Mouse (Mus musculus) cerebellum, postnatal 14 days (tissue): ENCODE measurements at regions not wholly inside any gene's neighbourhood (a gene's known extent, or its start where the extent isn't known, plus 50 kb on each side); places are given as distances from the start of the nearest gene placed in this dataset.
A peak's percentile ranks its signal among the peaks of the same experiment; 100 is the strongest.
"Not testable (repeated sequence)": the region's sequence is repeated elsewhere in the genome, so short reads cannot be mapped to it uniquely, and the experiment has no call there.

Source experiments
- DNase-seq, 2 experiments: peaks; one replicate each; pipeline ENCODE4 v3.0.0; 2021; ENCODE audit warnings: mixed read lengths in 2 of 2

GRCm38 (mm10) chr4:71409867-71410266, 347.9 kb downstream of the Gm11232 start:
- DNase-seq, result no peak

DNA sequence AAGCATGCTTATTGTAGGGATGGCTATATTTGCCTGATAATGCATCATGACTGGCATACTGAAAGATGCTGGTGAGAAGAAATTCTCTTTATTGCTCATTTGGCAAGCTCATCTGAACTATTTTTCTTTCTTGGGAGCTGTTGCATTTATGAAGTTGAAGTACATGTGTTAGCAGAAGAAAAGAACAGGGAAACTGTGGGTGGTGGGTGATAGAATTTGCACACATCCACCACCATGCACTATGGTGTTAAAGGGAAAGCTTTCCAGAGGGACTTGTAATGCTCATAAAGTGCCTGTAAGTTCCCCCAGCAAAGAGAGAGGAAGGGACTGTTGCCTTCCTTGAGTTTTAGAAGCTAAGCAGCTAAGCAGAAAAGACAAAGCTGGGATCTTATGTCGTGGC, 367.3 kb downstream of the Gm11232 start:
- no peak for DNase-seq

GRCm38 (mm10) chr4:71369276-71369675, 388.5 kb downstream of the Gm11232 start:
- DNase-seq, result peak; percentile 15 to 22

DNA sequence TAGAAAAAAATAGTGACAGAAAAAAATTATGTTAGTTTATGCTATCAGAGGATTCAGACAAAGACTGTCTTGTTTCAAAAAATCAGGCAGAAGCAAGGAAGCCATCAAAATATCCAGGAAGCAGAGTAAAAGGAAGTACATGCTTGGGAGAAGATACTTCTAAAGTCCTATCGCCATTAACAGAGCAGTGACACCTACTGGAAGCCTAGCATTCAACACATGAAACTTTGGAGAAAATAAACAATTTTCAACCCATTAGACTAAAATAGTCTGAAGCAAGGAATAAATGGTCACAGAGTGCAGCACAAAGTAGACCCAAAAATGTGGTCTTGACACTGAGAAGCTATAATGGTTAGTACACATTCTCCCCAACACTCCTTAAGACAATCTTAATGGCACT, 394.0 kb downstream of the Gm11232 start:
- no peak for DNase-seq

DNA sequence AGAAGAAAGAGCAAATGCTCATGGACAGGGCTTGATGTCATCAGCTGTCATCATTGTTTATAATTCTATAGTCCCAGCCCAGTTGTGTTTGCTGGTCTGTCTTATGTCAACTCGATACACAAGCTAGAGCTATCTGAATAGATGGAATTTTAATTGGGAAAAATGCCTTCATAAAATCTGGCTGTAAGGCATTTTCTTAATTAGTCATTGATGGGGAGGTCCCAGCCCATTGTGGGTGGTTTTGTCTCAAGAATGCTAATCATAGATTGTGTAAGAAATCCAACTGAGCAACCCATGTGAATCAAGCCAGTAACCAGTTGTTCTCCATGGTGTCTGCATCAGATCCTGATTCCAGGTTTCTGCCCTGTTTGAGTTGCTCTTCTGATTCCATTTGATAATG, 400.1 kb downstream of the Gm11232 start:
- DNase-seq, result no peak

DNA sequence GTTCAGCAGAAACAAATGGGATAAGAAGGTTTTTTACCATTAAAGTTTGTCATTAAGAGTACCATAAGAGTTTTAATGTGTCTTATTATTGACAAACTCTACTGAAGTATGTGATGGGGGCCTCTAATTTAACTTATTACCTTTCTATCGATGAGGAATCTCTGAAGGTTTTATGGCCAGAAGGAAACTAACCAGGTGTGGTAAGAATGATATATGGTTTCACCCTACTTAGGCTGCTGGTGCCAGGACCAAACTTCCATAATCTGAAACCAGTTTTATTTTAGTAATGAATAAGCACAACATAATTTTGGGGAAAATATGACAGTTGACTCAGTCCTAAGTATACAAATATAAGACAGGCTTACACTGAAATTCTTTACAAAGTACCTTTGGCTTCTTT, 401.1 kb downstream of the Gm11232 start:
- no peak for DNase-seq

GRCm38 (mm10) chr4:71356310-71356709, 401.5 kb downstream of the Gm11232 start:
- no peak for DNase-seq

DNA sequence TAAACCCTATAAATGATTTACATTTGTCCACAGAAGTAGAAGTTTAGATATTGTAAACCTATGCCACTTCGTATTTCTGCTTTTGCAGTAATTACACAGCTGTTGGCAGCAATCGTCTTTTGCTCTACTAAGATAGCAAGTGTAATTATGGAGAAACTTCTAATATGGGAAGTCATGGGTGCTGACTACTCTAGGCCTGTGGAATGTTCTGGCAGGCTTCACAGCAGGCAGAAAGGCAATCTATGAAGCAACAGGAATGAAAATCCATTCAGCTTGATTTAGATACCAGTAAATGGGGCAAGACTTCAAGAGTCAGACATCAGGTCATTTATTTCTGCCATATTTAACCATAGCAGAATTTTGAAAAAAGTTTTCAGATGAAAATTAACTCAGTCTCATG, 405.9 kb downstream of the Gm11232 start:
- no peak for DNase-seq

DNA sequence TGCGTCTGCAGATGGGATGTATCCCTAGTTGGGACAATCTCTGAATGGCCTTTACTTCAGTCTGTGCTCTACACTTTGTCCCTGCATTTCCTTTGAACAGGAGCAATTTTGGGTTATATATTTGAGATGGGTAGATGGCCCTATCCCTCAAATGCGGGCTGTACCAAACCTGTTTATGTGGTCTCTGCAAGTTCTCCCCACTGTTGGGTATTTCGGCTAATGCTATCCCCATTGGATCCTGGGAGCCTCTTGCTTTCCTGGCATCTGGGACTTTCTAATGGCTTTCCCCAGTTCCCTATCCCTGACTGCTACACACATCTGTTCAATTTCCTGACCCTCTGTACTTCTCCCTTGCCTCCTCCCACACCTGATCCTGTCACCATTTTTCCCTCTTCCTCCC, 414.7 kb downstream of the Gm11232 start:
- no peak for DNase-seq

DNA sequence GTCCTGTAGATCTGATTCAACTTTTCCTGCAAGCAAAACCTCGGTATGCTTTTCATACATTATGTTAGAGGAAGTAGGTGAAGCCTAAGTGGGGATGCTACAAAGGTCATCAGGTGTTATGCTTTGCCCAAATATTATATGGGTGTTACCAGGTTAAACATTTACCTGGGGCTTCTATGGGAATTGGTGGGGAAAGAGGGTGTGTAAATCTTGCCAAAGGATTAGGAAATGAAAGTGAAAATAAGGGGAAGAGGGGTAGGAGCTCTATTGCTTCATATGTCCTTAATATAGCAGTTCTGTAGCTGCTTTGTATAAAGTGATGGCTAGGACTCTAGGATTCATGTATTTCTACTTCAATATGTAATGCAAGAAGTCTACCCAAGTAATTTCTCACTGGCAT, 419.2 kb downstream of the Gm11232 start:
- no peak for DNase-seq

DNA sequence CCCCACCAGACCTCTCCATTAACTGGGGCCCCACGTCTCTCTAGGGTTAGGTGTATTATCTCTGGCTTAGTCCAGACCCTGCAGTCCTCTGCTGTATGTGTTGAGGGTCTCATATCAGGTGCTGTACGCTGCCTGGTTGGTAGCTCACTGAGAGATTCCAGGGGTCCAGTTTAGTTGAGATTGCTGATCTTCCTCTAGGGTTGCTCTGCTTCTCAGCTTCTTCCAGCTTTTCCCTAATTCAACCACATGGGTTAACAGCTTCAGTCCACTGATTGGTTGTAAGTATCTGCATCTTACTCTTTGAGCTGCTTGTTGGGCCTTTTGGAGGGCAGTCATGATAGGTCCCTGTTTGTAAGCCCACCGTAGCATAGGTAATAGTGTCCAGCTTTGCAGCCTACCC, 425.1 kb downstream of the Gm11232 start:
- no peak for DNase-seq

GRCm38 (mm10) chr4:71332018-71332417, 425.7 kb downstream of the Gm11232 start:
- DNase-seq, result peak; percentile 8 to 16

GRCm38 (mm10) chr4:71316605-71317004, 441.2 kb downstream of the Gm11232 start:
- DNase-seq, result no peak

DNA sequence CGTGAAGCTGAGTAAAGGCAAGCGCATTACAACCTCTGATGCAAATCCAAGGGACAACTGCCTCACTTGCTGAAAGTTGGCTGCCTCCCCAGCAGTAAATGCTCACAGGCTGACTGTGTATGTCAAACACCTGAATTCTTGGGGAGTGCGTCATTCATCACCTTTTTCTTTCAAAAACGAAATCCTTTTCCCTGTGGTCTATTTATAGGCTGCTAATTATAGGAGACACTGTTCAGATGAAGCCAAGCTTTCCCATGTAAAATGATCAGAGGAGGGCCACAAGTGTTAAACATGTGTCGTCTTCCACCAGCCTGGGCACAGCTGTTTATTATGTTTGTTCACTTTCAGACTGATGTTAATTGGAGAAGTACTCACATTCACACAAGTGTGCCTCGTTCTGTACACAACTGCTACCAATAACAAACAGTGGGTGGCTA, 450.6 kb downstream of the Gm11232 start:
- DNase-seq, result no peak

GRCm38 (mm10) chr4:71306690-71307089, 451.1 kb downstream of the Gm11232 start:
- DNase-seq, result no peak

DNA sequence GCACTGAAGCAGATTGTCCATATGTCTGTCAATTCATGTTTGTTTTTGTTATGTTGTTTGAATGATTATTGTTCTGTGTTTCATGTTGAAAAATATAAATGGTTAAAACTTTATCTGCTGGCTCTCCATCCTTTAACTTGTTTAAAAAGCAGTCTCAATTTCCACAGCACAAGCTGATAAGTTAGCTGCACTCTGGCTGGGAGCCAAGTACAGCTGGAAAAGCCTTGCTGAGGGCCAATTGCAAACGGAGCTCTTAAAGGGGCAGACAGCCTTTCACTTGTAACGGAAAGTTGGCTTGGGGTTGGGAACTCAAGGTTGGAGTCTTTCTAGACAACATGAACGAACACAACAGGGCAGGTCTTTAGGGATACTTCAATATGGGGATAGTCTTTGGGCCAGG, 462.0 kb downstream of the Gm11232 start:
- peak in 1 of 2 experiments; percentile 14 for DNase-seq

DNA sequence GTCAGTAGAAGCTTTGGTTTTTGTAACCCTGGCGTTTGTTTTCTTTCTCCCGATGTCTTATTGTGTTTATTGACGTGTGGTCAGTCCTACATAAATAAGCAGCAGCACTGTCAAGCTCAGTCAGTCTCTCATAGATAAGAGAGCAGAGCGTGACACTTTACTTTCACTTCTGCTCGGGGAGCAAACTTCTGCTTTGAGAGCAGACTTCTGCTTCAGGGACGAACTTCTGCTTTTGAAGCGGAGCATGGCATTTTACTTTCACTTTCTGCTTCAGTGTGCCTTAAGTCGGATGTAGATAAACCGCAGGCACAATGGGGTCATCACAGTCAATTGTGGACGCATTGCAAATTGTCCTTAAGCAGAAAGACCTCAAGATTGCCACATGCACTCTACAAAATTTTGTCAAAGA, 466.0 kb downstream of the Gm11232 start:
- no peak for DNase-seq

DNA sequence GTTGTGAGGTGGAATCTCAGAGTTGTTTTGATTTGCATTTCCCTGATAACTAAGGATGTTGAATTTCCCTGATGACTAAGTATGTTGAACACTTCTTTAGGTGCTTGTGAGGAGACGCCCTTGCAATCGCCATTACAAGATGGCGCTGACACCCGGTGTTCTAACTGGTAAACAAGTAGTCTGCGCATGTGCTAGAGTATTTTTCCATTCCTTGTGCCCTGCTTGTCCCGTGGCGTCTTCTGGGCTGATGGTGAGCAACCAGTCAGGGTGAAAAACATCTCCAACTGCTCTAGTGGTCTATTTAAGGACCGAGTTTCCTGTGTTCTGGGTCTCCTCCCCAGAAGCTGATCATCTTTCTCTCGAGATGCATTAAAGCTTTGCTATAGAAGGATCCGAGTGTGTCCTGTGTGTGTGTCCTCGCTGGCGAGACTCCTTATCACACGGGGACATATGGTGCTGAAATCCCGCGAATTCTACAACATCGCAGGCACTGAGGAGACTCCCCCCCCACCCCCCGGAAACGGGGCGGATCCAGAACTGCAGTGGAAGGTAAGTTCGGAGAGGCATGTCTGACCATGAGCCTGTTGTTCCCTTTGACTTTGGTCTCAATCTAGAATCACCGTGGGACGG, 466.5 kb downstream of the Gm11232 start:
- not testable (repeated sequence) for DNase-seq

- DNase-seq, result no peak
Measured at GRCm38 (mm10) chr4:71283147-71283546, 474.6 kb downstream of the Gm11232 start.

GRCm38 (mm10) chr4:71279710-71280109, 478.1 kb downstream of the Gm11232 start:
- DNase-seq, result no peak

GRCm38 (mm10) chr4:71259897-71260296, 497.9 kb downstream of the Gm11232 start:
- DNase-seq, result no peak

GRCm38 (mm10) chr4:71230497-71230872, 527.3 kb downstream of the Gm11232 start:
- DNase-seq, result peak; percentile 36 to 46

DNA sequence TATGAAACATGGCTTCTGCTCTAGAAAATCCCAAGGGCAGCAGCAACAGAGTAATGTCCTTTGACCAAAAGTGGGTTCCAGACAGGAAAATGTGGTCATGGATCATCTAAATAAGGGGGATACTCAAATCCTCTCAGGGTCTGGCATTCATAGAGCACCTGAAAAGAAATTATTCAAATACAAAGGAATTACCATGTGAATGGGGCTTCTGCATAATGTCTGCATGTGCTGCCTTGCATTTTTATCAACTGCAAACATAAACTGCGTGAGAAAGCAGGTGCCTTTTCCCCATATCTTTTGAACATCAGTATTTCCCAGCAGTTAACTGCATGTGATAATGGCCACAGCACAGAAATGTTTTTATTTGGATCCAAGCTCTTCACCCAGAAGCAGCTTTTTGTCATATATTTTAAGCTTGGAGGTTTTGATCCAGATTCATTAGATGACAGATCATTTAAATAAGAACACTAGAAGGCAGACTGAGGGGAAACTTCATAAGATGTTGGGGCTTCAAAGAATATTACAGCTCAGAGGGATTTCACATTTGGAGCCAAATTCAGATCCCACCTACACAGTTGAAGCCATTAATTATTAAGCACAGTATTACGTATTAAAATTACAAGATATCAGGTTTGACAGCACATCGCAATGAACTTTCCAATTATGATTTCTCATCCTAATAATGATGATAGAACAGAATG, 527.8 kb downstream of the Gm11232 start:
- no peak for DNase-seq

DNA sequence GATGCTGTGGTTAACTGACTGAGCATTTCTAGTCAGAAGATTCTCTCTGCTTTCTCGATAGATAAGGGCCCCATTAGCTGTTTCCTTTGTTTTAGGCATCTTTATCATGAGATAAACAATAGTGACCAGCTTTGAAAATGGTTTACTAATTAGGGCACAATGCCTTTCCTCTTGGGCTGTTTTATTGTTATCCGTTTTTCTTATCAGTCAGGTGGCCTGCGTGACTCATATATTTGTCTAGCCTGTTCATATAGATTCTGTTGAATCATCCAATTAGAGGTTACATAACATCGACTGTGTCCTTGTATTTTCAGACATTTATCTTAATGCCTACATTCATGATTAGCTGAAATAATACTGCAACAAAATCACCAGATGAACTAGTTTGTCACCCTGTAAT, 531.1 kb downstream of the Gm11232 start:
- DNase-seq, result no peak

GRCm38 (mm10) chr4:71218060-71218459, 539.7 kb downstream of the Gm11232 start:
- no peak for DNase-seq
